Mouse (Mus musculus): ENCODE results near the gene Alkbh6. TPM values are rescaled to one million over a fixed set of nuclear protein-coding genes. Genes with fewer than 3 reads are reported as not detected.

The Alkbh6 gene
- 140 and 144 TPM in 2 replicates for polyA plus RNA-seq (2021; fragmentation: Nextera tagmentation)
- long read RNA-seq, experiment 1, transcript Alkbh6-201 (7 exons, 982 nt): major isoform, 66 of 129 reads
- long read RNA-seq, experiment 1, transcript Alkbh6-202 (6 exons, 1,112 nt): minor isoform, 28 of 129 reads
- long read RNA-seq, experiment 1, partial matches to known transcripts: 7 of 129 reads
- long read RNA-seq, experiment 1, other reads (novel, unspliced or antisense): 27 of 129 reads
- long read RNA-seq, experiment 2, transcript Alkbh6-202 (6 exons, 1,112 nt): minor isoform, 22 of 79 reads
- long read RNA-seq, experiment 2, transcript Alkbh6-201 (7 exons, 982 nt): major isoform, 33 of 79 reads
- long read RNA-seq, experiment 2, partial matches to known transcripts: 5 of 79 reads
- long read RNA-seq, experiment 2, other reads (novel, unspliced or antisense): 19 of 79 reads

GRCm38 (mm10) chr7:30308076-30309005 is at the start of gene Alkbh6:
Gene Alkbh6 (plus strand): TSS chr7:30308717.

GRCm38 (mm10) chr7:30279951-30280669 is 28.4 kb upstream of the Alkbh6 start, which contains the start of the genes Thap8 and Wdr62:
Gene Thap8 (plus strand): TSS chr7:30280094.
Gene Wdr62 (minus strand): TSS chr7:30280419.

GRCm38 (mm10) chr7:30291215-30292131 is 17.0 kb upstream of the Alkbh6 start, which contains the start of gene Clip3:
Gene Clip3 (plus strand): TSS chr7:30291728.

GRCm38 (mm10) chr7:30314721-30315155 is 6.2 kb downstream of the Alkbh6 start, which contains the start of gene Syne4:
Gene Syne4 (plus strand): TSS chr7:30314807.

GRCm38 (mm10) chr7:30321539-30322284 is 13.2 kb downstream of the Alkbh6 start, which contains the start of gene E130208F15Rik:
Gene E130208F15Rik (plus strand): TSS chr7:30321740.

GRCm38 (mm10) chr7:30323795-30324194 is 15.3 kb downstream of the Alkbh6 start, which contains the start of gene Sdhaf1:
Gene Sdhaf1 (minus strand): TSS chr7:30323895.

DNA sequence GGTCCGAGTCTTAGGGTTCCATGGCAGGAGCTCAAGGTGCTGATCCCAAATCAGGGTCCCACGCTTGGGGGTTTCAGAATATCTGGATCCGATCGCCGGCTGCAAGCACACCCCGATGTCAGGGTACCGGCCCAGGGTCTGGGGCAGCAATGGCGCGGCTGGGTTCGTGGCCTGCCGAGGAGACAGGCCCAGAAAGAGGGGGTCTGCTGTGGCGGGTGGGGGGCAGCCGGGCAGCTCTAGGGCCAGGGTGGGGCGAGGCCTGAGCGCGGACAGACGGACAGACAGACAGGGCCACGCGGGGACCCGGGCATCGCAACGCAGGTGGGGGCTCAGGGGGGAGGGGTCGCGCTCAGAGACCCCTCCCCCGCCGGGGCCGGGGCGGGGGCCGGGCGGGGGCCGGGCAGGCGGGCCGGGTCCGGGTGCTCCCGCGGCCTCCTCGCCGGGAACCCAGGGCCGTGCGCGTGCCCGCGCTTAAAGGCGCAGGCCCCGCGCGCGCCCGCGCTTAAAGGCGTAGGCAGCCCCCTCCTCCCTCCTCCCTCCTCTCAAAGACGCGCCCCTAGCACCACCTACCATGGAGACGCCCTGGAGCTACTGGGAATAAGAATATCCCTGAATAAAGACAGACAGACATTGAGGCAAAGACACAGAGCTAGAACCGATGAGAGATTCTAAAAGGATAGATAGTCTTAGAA is 54.3 kb downstream of the Alkbh6 start, which contains the start of gene Lrfn3:
Gene Lrfn3 (minus strand): TSS at position 121 of the 692 bp plus-strand sequence.

Other genes with a start within 250 kb of the Alkbh6 start
- gene Zfp82, start 235.8 kb upstream of the Alkbh6 start, polyA plus RNA-seq (2021; fragmentation: Nextera tagmentation): 2.5 and 2.7 TPM in 2 replicates
- gene Gm26920, start 218.3 kb upstream of the Alkbh6 start, polyA plus RNA-seq (2021; fragmentation: Nextera tagmentation): 0.08 and 0.69 TPM in 2 replicates
- 6.6 and 6.7 TPM in 2 replicates for gene Zfp566, start 218.2 kb upstream of the Alkbh6 start, polyA plus RNA-seq (2021; fragmentation: Nextera tagmentation)
- 58.4 and 64.8 TPM in 2 replicates for gene Zfp260, start 213.9 kb upstream of the Alkbh6 start, polyA plus RNA-seq (2021; fragmentation: Nextera tagmentation)
- gene Zfp382, start 186.8 kb upstream of the Alkbh6 start, polyA plus RNA-seq (2021; fragmentation: Nextera tagmentation): 7.3 and 8.7 TPM in 2 replicates
- 3.2 and 3.3 TPM in 2 replicates for gene Zfp146, start 139.0 kb upstream of the Alkbh6 start, polyA plus RNA-seq (2021; fragmentation: Nextera tagmentation)
- gene Cox7a1, start 124.6 kb upstream of the Alkbh6 start, polyA plus RNA-seq (2021; fragmentation: Nextera tagmentation): 13.4 and 28.5 TPM in 2 replicates
- gene Capns1, start 109.9 kb upstream of the Alkbh6 start, polyA plus RNA-seq (2021; fragmentation: Nextera tagmentation): 39.7 and 41.1 TPM in 2 replicates
- gene Polr2i, start 76.8 kb upstream of the Alkbh6 start, polyA plus RNA-seq (2021; fragmentation: Nextera tagmentation): 144 and 151 TPM in 2 replicates
- gene Tbcb, start 76.4 kb upstream of the Alkbh6 start, polyA plus RNA-seq (2021; fragmentation: Nextera tagmentation): 265 and 278 TPM in 2 replicates
- gene Ovol3, start 73.0 kb upstream of the Alkbh6 start, polyA plus RNA-seq (2021; fragmentation: Nextera tagmentation): not detected in 2 replicates
- gene Thap8, start 28.6 kb upstream of the Alkbh6 start, polyA plus RNA-seq (2021; fragmentation: Nextera tagmentation): 0.13 and 0.30 TPM in 2 replicates
- 0.25 and 0.58 TPM in 2 replicates for gene Wdr62, start 28.3 kb upstream of the Alkbh6 start, polyA plus RNA-seq (2021; fragmentation: Nextera tagmentation)
- gene Clip3, start 17.0 kb upstream of the Alkbh6 start, polyA plus RNA-seq (2021; fragmentation: Nextera tagmentation): 160 and 231 TPM in 2 replicates
- gene Syne4, start 6.1 kb downstream of the Alkbh6 start, polyA plus RNA-seq (2021; fragmentation: Nextera tagmentation): 0.33 and 0.63 TPM in 2 replicates
- gene E130208F15Rik, start 13.0 kb downstream of the Alkbh6 start, polyA plus RNA-seq (2021; fragmentation: Nextera tagmentation): 3.0 and 4.7 TPM in 2 replicates
- gene Sdhaf1, start 15.2 kb downstream of the Alkbh6 start, polyA plus RNA-seq (2021; fragmentation: Nextera tagmentation): 22.3 and 23.3 TPM in 2 replicates
- gene Lrfn3, start 54.1 kb downstream of the Alkbh6 start, polyA plus RNA-seq (2021; fragmentation: Nextera tagmentation): 4.7 and 4.8 TPM in 2 replicates
- 120 and 125 TPM in 2 replicates for gene Tyrobp, start 105.0 kb downstream of the Alkbh6 start, polyA plus RNA-seq (2021; fragmentation: Nextera tagmentation)
- gene Hcst, start 111.1 kb downstream of the Alkbh6 start, polyA plus RNA-seq (2021; fragmentation: Nextera tagmentation): 2.7 and 3.0 TPM in 2 replicates
- gene Nfkbid, start 113.0 kb downstream of the Alkbh6 start, polyA plus RNA-seq (2021; fragmentation: Nextera tagmentation): 0.40 and 0.80 TPM in 2 replicates
- gene Aplp1, start 136.8 kb downstream of the Alkbh6 start, polyA plus RNA-seq (2021; fragmentation: Nextera tagmentation): 316 and 379 TPM in 2 replicates
- gene Kirrel2, start 149.0 kb downstream of the Alkbh6 start, polyA plus RNA-seq (2021; fragmentation: Nextera tagmentation): 1.9 and 2.2 TPM in 2 replicates
- gene Nphs1, start 149.6 kb downstream of the Alkbh6 start, polyA plus RNA-seq (2021; fragmentation: Nextera tagmentation): 0.90 and 0.92 TPM in 2 replicates
- gene Prodh2, start 184.9 kb downstream of the Alkbh6 start, polyA plus RNA-seq (2021; fragmentation: Nextera tagmentation): not detected in 2 replicates
- gene Arhgap33, start 226.3 kb downstream of the Alkbh6 start, polyA plus RNA-seq (2021; fragmentation: Nextera tagmentation): 43.0 and 61.1 TPM in 2 replicates
- 6.1 and 6.3 TPM in 2 replicates for gene Hspb6, start 243.5 kb downstream of the Alkbh6 start, polyA plus RNA-seq (2021; fragmentation: Nextera tagmentation)
- gene Proser3, start 243.6 kb downstream of the Alkbh6 start, polyA plus RNA-seq (2021; fragmentation: Nextera tagmentation): 1.2 and 4.0 TPM in 2 replicates